Mouse (Mus musculus): ENCODE data around the gene Cd151. TPM values are rescaled to one million over a fixed set of nuclear protein-coding genes. Genes with fewer than 3 reads are reported as not detected.

Cd151 gene
- total RNA-seq, 2 experiments from 2014 or later = 83.2 to 90.2 TPM

GRCm38 (mm10) chr7:141462333-141462821 is 4.8 kb upstream of the Cd151 start:
- no peak for TF ChIP-seq CTCF (IDR thresholded peaks at IDR 0.05)
- H3K27ac ChIP-seq = peak overlapping the region; percentile 94
- H3K4me3 ChIP-seq = peak overlapping the region; percentile 81
- DNase-seq = peak; percentile 77
- intact Hi-C loops (cut with DNase I) = no loop called here

GRCm38 (mm10) chr7:141463824-141464602 is 3.2 kb upstream of the Cd151 start:
- peak overlapping the region; percentile 94 for H3K27ac ChIP-seq
- intact Hi-C loops (cut with DNase I) = no loop called here
- H3K4me3 ChIP-seq = peak overlapping the region; percentile 81
- peak; percentile 66 for DNase-seq
- TF ChIP-seq CTCF (IDR thresholded peaks at IDR 0.05) = no peak

GRCm38 (mm10) chr7:141464603-141465201 is 2.5 kb upstream of the Cd151 start:
- intact Hi-C loops (cut with DNase I) = no loop called here
- no peak for TF ChIP-seq CTCF (IDR thresholded peaks at IDR 0.05)
- DNase-seq = peak; percentile 44
- H3K4me3 ChIP-seq = peak overlapping the region; percentile 81
- peak overlapping the region; percentile 94 for H3K27ac ChIP-seq

- Histone ChIP-seq H3K4me3 (peak overlapping the region; percentile 81), H3K27ac (peak overlapping the region; percentile 94)
- intact Hi-C loops (cut with DNase I) = no loop called here
- peak; percentile 56 for DNase-seq
- TF ChIP-seq CTCF (IDR thresholded peaks at IDR 0.05) = no peak
Observed at GRCm38 (mm10) chr7:141465388-141466044, 1.7 kb upstream of the Cd151 start.

- intact Hi-C loops (cut with DNase I) = no loop called here
- Histone ChIP-seq H3K27ac (peak overlapping the region; percentile 94), H3K4me3 (peak overlapping the region; percentile 81)
- TF ChIP-seq CTCF (IDR thresholded peaks at IDR 0.05) = no peak
- DNase-seq = peak; percentile 61
Observed at GRCm38 (mm10) chr7:141466045-141466394, 1.2 kb upstream of the Cd151 start.

GRCm38 (mm10) chr7:141466607-141467148 is 514 bp upstream of the Cd151 start:
- DNase-seq = peak; percentile 26
- peak overlapping the region; percentile 94 for H3K27ac ChIP-seq
- peak overlapping the region; percentile 87 for H3K4me3 ChIP-seq
- TF ChIP-seq CTCF (IDR thresholded peaks at IDR 0.05) = no peak
- intact Hi-C loops (cut with DNase I) = no loop called here

- no peak for TF ChIP-seq CTCF (IDR thresholded peaks at IDR 0.05)
- peak overlapping the region; percentile 87 for H3K4me3 ChIP-seq
- H3K27ac ChIP-seq = peak overlapping the region; percentile 94
- peak; percentile 59 for DNase-seq
- intact Hi-C loops (cut with DNase I) = no loop called here
Observed at GRCm38 (mm10) chr7:141468164-141468521, 951 bp downstream of the Cd151 start.

GRCm38 (mm10) chr7:141468522-141469211 is 1.5 kb downstream of the Cd151 start:
- TF ChIP-seq CTCF (IDR thresholded peaks at IDR 0.05) = peak; percentile 60
- H3K4me3 ChIP-seq = peak overlapping the region; percentile 87
- intact Hi-C loops (cut with DNase I) = no loop called here
- peak overlapping the region; percentile 94 for H3K27ac ChIP-seq
- peak; percentile 72 for DNase-seq

GRCm38 (mm10) chr7:141469352-141469751 is 2.2 kb downstream of the Cd151 start:
- intact Hi-C loops (cut with DNase I) = no loop called here
- TF ChIP-seq CTCF (IDR thresholded peaks at IDR 0.05) = no peak
- Histone ChIP-seq H3K27ac (peak overlapping the region; percentile 94), H3K4me3 (peak overlapping the region; percentile 87)
- peak; percentile 27 for DNase-seq

GRCm38 (mm10) chr7:141469901-141470636 is 2.9 kb downstream of the Cd151 start:
- H3K27ac ChIP-seq = peak overlapping the region; percentile 94
- no peak for TF ChIP-seq CTCF (IDR thresholded peaks at IDR 0.05)
- DNase-seq = peak; percentile 21
- intact Hi-C loops (cut with DNase I) = no loop called here
- H3K4me3 ChIP-seq = peak overlapping the region; percentile 87

- intact Hi-C loops (cut with DNase I) = no loop called here
- no peak for TF ChIP-seq CTCF (IDR thresholded peaks at IDR 0.05)
- peak; percentile 16 for DNase-seq
- Histone ChIP-seq H3K27ac (no peak overlapping the region), H3K4me3 (no peak overlapping the region)
Observed at GRCm38 (mm10) chr7:141470637-141470944, 3.4 kb downstream of the Cd151 start.

- intact Hi-C loops (cut with DNase I) = no loop called here
- no peak overlapping the region for H3K27ac ChIP-seq
- no peak overlapping the region for H3K4me3 ChIP-seq
- no peak for DNase-seq
- TF ChIP-seq CTCF (IDR thresholded peaks at IDR 0.05) = no peak
Observed at GRCm38 (mm10) chr7:141471236-141471635, 4.0 kb downstream of the Cd151 start.

Data from gastrocnemius, adult 2 months (tissue).